Mouse (Mus musculus): ENCODE results near the gene Dock8.
"Not testable (repeated sequence)": the region's sequence is repeated elsewhere in the genome, so short reads cannot be mapped to it uniquely, and the experiment has no call there.

Gene Dock8

GRCm38 (mm10) chr19:25000153-25000552, 819 bp downstream of the Dock8 start:
- DNase-seq: peak; percentile 51 to 57

GRCm38 (mm10) chr19:25002032-25002431, 2.7 kb downstream of the Dock8 start:
- DNase-seq: no peak

- DNase-seq: peak in 1 of 2 experiments; percentile 38
These were observed 3.5 kb downstream of the Dock8 start for GRCm38 (mm10) chr19:25002828-25003227.

GRCm38 (mm10) chr19:25003810-25004209, 4.5 kb downstream of the Dock8 start:
- no peak for DNase-seq

- DNase-seq: no peak
These were observed 7.4 kb downstream of the Dock8 start for GRCm38 (mm10) chr19:25006686-25007085.

GRCm38 (mm10) chr19:25008509-25008908, 9.2 kb downstream of the Dock8 start:
- no peak for DNase-seq

- DNase-seq: no peak
These were observed 23.4 kb downstream of the Dock8 start for GRCm38 (mm10) chr19:25022766-25023165.

- DNase-seq: no peak
These were observed 32.4 kb downstream of the Dock8 start for GRCm38 (mm10) chr19:25031765-25032164.

- DNase-seq: not testable (repeated sequence)
These were observed 33.7 kb downstream of the Dock8 start for GRCm38 (mm10) chr19:25033008-25033407.

GRCm38 (mm10) chr19:25035825-25036224, 36.5 kb downstream of the Dock8 start:
- DNase-seq: peak; percentile 68 to 86

GRCm38 (mm10) chr19:25036784-25037183, 37.5 kb downstream of the Dock8 start:
- peak in 1 of 2 experiments; percentile 20 for DNase-seq

- DNase-seq: peak in 1 of 2 experiments; percentile 18
These were observed 37.9 kb downstream of the Dock8 start for GRCm38 (mm10) chr19:25037249-25037648.

GRCm38 (mm10) chr19:25038293-25038692, 39.0 kb downstream of the Dock8 start:
- DNase-seq: peak in 1 of 2 experiments; percentile 15

GRCm38 (mm10) chr19:25041209-25041608, 41.9 kb downstream of the Dock8 start:
- DNase-seq: no peak

GRCm38 (mm10) chr19:25042973-25043372, 43.6 kb downstream of the Dock8 start:
- no peak for DNase-seq

- no peak for DNase-seq
These were observed 44.7 kb downstream of the Dock8 start for GRCm38 (mm10) chr19:25044057-25044456.

GRCm38 (mm10) chr19:25052355-25052754, 53.0 kb downstream of the Dock8 start:
- no peak for DNase-seq

GRCm38 (mm10) chr19:25053152-25053551, 53.8 kb downstream of the Dock8 start:
- no peak for DNase-seq

- no peak for DNase-seq
These were observed 55.7 kb downstream of the Dock8 start for GRCm38 (mm10) chr19:25055025-25055424.

GRCm38 (mm10) chr19:25055559-25055958, 56.2 kb downstream of the Dock8 start:
- no peak for DNase-seq

- no peak for DNase-seq
These were observed 56.9 kb downstream of the Dock8 start for GRCm38 (mm10) chr19:25056224-25056623.

- no peak for DNase-seq
These were observed 58.5 kb downstream of the Dock8 start for GRCm38 (mm10) chr19:25057826-25058225.

- no peak for DNase-seq
These were observed 60.6 kb downstream of the Dock8 start for GRCm38 (mm10) chr19:25059847-25060364.

- peak; percentile 33 for DNase-seq
These were observed 61.0 kb downstream of the Dock8 start for GRCm38 (mm10) chr19:25060375-25060774.

GRCm38 (mm10) chr19:25062188-25062856, 63.0 kb downstream of the Dock8 start:
- no peak for DNase-seq

All from kidney, postnatal 36 days (tissue).